Mouse (Mus musculus) large intestine, adult 2 months (tissue): ENCODE data around the gene Gpr61. TPM values are rescaled to one million over a fixed set of nuclear protein-coding genes. Genes with fewer than 3 reads are reported as not detected.

ENCODE experiments used
- polyA plus RNA-seq: library from polyadenylated mRNA; depleted of rRNA; stranded (reverse); fragments of >200 nt; gene quantifications from 2 replicates; pipeline ENCODE4 v1.2.3, GENCODE M21; 2012; rRNA removed

Gene Gpr61
- polyA plus RNA-seq, 1 experiment, result 0.04 TPM

Other genes with a start within 250 kb of the Gpr61 start
- gene Gstm7, start 223.1 kb downstream of the Gpr61 start, polyA plus RNA-seq, result 4.9 and 8.4 TPM in 2 replicates
- gene Gstm6, start 211.1 kb downstream of the Gpr61 start, polyA plus RNA-seq, result 2.4 and 8.6 TPM in 2 replicates
- 11.5 and 90.4 TPM in 2 replicates for gene Gstm3, start 185.6 kb downstream of the Gpr61 start, polyA plus RNA-seq
- 40.2 and 44.1 TPM in 2 replicates for gene Gstm2, start 168.4 kb downstream of the Gpr61 start, polyA plus RNA-seq
- gene Gstm1, start 136.9 kb downstream of the Gpr61 start, polyA plus RNA-seq, result 109 and 157 TPM in 2 replicates
- 9.9 and 10.0 TPM in 2 replicates for gene Gstm4, start 110.0 kb downstream of the Gpr61 start, polyA plus RNA-seq
- gene Ampd2, start 68.2 kb downstream of the Gpr61 start, polyA plus RNA-seq, result 82.4 and 101 TPM in 2 replicates
- 1.6 and 2.1 TPM in 2 replicates for gene Gnat2, start 62.1 kb downstream of the Gpr61 start, polyA plus RNA-seq
- gene Gnai3, start 8.7 kb downstream of the Gpr61 start, polyA plus RNA-seq, result 35.7 and 47.2 TPM in 2 replicates
- gene Amigo1, start 31.5 kb upstream of the Gpr61 start, polyA plus RNA-seq, result 7.3 and 11.9 TPM in 2 replicates
- gene Cyb561d1, start 46.3 kb upstream of the Gpr61 start, polyA plus RNA-seq, result 9.9 and 10.8 TPM in 2 replicates
- gene Atxn7l2, start 56.1 kb upstream of the Gpr61 start, polyA plus RNA-seq, result 6.2 and 7.2 TPM in 2 replicates
- 1.7 and 2.3 TPM in 2 replicates for gene Sypl2, start 71.8 kb upstream of the Gpr61 start, polyA plus RNA-seq
- gene Psma5, start 102.0 kb upstream of the Gpr61 start, polyA plus RNA-seq, result 86.3 and 92.7 TPM in 2 replicates
- 52.4 and 52.6 TPM in 2 replicates for gene Sort1, start 129.2 kb upstream of the Gpr61 start, polyA plus RNA-seq
- gene Mybphl, start 210.0 kb upstream of the Gpr61 start, polyA plus RNA-seq, result not detected in 2 replicates
- gene Psrc1, start 229.0 kb upstream of the Gpr61 start, polyA plus RNA-seq, result 7.0 and 7.7 TPM in 2 replicates